Mouse (Mus musculus) neural tube, embryonic 11.5 days (tissue): ENCODE results near the gene Nol3. TPM values are rescaled to one million over a fixed set of nuclear protein-coding genes. Genes with fewer than 3 reads are reported as not detected.

Experiments used
- ATAC-seq: fragments of 200-750 bp; cut with Nextera tagmentation; 2 replicates; pipeline ENCODE4 v1.8.0; 2017; ENCODE audit warnings: moderate number of reproducible peaks, mild to moderate bottlenecking, moderate TSS enrichment, moderate library complexity; ENCODE audit not compliant: insufficient read depth, low FRiP score, low TSS enrichment
- DNase-seq: peaks from one replicate; pipeline ENCODE4 v3.0.0-alpha.2; 2015; ENCODE audit warnings: low spot score
- H3K27ac ChIP-seq: fragments of 300-500 bp; sonication (generic); 2 replicates; pipeline ENCODE4 v1.5.1; 2014; ENCODE audit warnings: low read depth, mild to moderate bottlenecking, low read length
- H3K27me3 ChIP-seq: fragments of 300-500 bp; sonication (generic); 2 replicates; pipeline ENCODE4 v1.6.1; 2014; ENCODE audit warnings: mild to moderate bottlenecking, low read length, mixed read lengths; ENCODE audit not compliant: control insufficient read depth, insufficient read depth
- H3K36me3 ChIP-seq: fragments of 300-500 bp; sonication (generic); 2 replicates; pipeline ENCODE4 v1.6.1; 2014; ENCODE audit warnings: mild to moderate bottlenecking, low read length, moderate library complexity, mixed read lengths; ENCODE audit not compliant: control insufficient read depth, insufficient read depth
- H3K4me1 ChIP-seq: fragments of 300-500 bp; sonication (generic); 2 replicates; pipeline ENCODE4 v1.6.1; 2014; ENCODE audit warnings: low read length, mixed read lengths; ENCODE audit not compliant: control insufficient read depth, insufficient read depth
- H3K4me2 ChIP-seq: fragments of 300-500 bp; sonication (generic); 2 replicates; pipeline ENCODE4 v1.6.1; 2014; ENCODE audit warnings: low read depth, mild to moderate bottlenecking, moderate library complexity
- H3K4me3 ChIP-seq: fragments of 300-500 bp; sonication (generic); 2 replicates; pipeline ENCODE4 v1.5.1; 2014; ENCODE audit warnings: low read depth, low read length
- H3K9ac ChIP-seq: fragments of 300-500 bp; sonication (generic); 2 replicates; pipeline ENCODE4 v1.6.1; 2014; ENCODE audit warnings: mild to moderate bottlenecking, low read length
- H3K9me3 ChIP-seq: fragments of 300-500 bp; sonication (generic); 2 replicates; pipeline ENCODE4 v1.6.1; 2016; ENCODE audit warnings: low read length; ENCODE audit not compliant: control insufficient read depth
- WGBS: fragments of 180-500 bp; shearing (Covaris S2); extraction: QIAGEN DNeasy Blood & Tissue Kit; methylation state at CpG from one replicate; pipeline ENCODE4 v1.1.7; 2014; 5-methylcytosine and 5-hydroxymethylcytosine counted together
- polyA plus RNA-seq: library from polyadenylated mRNA; unstranded; fragments of >200 nt; fragmentation: Nextera tagmentation; extraction: Ambion mirVana; gene quantifications from 2 replicates; pipeline ENCODE4 v1.2.1, GENCODE M21; 2014

Gene Nol3
- polyA plus RNA-seq, 1 experiment from 2014 or later: 3.5 TPM

DNA sequence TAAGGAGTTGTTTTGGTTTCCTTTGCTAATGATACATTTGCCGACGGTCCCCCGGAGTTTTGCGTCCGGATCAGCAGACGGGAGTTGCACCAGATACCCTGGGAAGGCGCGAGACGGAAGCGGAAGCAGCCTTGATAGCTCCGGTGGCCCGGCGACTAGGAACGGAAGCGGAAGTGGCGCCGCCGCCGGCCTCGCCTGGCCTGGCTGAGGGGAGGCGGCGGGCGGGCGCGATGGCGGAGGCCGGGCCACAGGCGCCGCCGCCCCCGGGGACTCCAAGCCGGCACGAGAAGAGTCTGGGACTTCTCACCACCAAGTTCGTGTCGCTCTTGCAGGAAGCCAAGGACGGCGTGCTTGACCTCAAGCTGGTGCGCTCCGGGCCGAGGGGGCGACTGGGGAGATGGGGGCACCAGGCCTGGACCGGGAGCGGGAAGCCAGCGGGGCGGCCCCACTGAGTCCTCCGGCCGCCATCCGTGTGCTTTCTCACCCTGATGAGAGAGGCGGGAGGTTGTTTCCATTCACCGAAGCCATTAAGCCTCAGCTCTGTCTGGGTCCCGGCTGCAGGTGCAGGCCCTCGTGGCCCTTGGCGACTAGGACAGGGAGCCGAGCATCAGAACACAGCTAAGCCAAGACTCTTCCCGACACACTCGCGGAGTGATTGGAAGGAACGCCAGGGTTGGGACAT is 21.7 kb downstream of the Nol3 start, which contains the start of gene E2f4:
E2f4 (plus strand) TSS at position 153 of the 682 bp plus-strand sequence.
- peak; percentile 92 for DNase-seq
- H3K4me1 ChIP-seq: peaks cover 9% of the 10 kb centered on the region
- H3K9ac ChIP-seq: peak within 1 kb of the TSS; percentile 88
- WGBS: under 1% methylated on average over 58 of the region's 58 CpGs
- H3K4me2 ChIP-seq: peak within 1 kb of the TSS; percentile 97
- ATAC-seq: peak; percentile 86
- no peaks in the 10 kb centered on the region for H3K9me3 ChIP-seq
- peaks cover 9% of the 10 kb centered on the region for H3K36me3 ChIP-seq
- 0 out of 2 replicates have a peak within 1 kb of the TSS, but pooled peaks have one; percentile 21 for H3K27ac ChIP-seq
- H3K4me3 ChIP-seq: peak within 1 kb of the TSS; percentile 97
- H3K27me3 ChIP-seq: no peaks in the 10 kb centered on the region

DNA sequence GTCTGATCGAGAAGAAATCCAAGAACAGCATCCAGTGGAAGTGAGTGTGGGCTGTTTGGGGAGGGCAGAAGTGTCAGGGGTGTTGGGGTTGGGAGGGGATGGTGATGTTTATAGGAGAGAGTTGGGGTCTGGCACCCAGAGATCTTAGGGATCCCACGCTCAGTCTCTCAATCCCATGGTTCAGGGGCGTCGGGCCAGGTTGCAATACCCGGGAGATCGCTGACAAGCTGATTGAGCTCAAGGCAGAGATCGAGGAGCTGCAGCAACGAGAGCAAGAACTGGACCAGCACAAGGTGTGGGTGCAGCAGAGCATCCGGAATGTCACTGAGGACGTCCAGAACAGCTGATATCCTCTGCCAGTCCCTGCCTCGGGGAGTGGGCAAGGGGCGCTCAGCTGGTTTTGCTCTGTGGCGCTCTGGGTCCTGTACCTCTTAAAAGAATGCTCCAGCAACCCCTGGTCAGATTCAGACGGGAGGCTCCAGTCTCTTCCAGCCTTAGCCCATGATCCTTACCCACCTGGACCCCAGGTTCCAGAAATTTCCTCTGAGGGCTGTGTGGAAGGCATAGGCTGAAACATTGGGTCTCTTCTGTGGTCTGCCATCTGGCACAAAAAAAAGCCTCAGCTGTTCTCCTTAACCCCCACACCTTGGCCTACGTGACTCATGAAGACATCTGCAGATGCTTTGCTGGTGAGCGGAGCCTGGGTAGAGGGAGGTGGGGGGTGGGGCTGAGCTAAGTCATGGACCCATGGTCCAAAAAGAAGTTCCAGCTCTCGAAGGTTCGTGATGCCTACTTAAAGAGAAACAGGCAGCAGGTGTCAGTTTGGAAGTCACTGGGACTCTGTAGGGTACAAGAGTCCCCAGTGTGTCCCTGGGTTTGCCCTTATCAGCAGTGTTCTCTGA is 22.7 kb downstream of the Nol3 start:
- peak overlapping the region; percentile 88 for H3K9ac ChIP-seq
- ATAC-seq (no peak), DNase-seq (no peak)
- peaks cover 9% of the 10 kb centered on the region for H3K4me1 ChIP-seq
- peaks cover 11% of the 10 kb centered on the region for H3K36me3 ChIP-seq
- no peak overlapping the region for H3K27ac ChIP-seq
- H3K27me3 ChIP-seq: no peaks in the 10 kb centered on the region
- no peaks in the 10 kb centered on the region for H3K9me3 ChIP-seq
- peak overlapping the region; percentile 97 for H3K4me3 ChIP-seq
- WGBS: 61% methylated on average over 18 of the region's 18 CpGs
- H3K4me2 ChIP-seq: peak overlapping the region; percentile 97

DNA sequence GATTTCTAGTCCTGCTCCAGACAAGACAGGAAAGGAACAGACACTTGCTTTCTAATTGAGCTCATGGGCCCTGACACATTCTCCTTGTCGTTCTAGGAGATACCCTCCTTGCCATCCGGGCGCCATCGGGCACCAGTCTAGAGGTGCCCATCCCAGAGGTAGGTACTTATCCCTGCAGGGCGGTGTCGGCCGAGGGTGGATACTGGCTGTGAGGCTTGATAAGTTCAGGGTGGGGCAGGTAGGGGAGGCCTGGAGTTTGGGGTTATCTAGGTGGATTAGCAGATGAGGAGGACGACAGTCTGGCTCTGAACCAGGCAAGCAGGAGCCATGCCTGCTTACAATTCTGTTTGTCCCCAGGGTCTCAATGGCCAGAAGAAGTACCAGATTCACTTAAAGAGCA is 24.0 kb downstream of the Nol3 start:
- peaks cover 11% of the 10 kb centered on the region for H3K36me3 ChIP-seq
- DNase-seq: no peak
- no peak for ATAC-seq
- no peaks in the 10 kb centered on the region for H3K27me3 ChIP-seq
- peaks cover 9% of the 10 kb centered on the region for H3K4me1 ChIP-seq
- H3K4me3 ChIP-seq: no peak overlapping the region
- no peak overlapping the region for H3K27ac ChIP-seq
- H3K9me3 ChIP-seq: no peaks in the 10 kb centered on the region
- no peak overlapping the region for H3K4me2 ChIP-seq
- 94% methylated on average over 8 of the region's 8 CpGs for WGBS
- H3K9ac ChIP-seq: no peak overlapping the region

DNA sequence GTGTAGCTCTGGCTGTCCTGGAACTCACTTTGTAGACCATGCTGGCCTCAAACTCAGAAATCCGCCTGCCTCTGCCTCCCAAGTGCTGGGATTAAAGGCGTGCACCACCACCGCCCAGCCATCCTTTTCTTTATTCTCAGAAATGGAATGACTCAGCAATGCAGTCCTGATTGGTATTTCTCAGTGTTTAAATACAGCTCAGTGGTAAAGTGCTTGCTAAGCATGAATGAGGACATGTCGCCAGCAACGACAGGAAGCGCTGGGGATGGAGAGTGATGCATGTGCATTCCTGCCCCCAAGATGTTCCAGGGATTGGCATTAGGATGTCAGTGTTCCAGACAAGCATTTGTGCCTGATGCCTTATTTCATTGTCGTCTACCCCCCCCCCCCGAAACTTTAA is 27.5 kb downstream of the Nol3 start:
- ATAC-seq (no peak), DNase-seq (no peak)
- H3K4me1 ChIP-seq: peaks cover 14% of the 10 kb centered on the region
- H3K9me3 ChIP-seq: no peaks in the 10 kb centered on the region
- no peaks in the 10 kb centered on the region for H3K27me3 ChIP-seq
- H3K27ac ChIP-seq: no peak overlapping the region
- H3K4me2 ChIP-seq: no peak overlapping the region
- WGBS: 89% methylated on average over 8 of the region's 8 CpGs
- H3K4me3 ChIP-seq: no peak overlapping the region
- no peak overlapping the region for H3K9ac ChIP-seq
- peaks cover 14% of the 10 kb centered on the region for H3K36me3 ChIP-seq

DNA sequence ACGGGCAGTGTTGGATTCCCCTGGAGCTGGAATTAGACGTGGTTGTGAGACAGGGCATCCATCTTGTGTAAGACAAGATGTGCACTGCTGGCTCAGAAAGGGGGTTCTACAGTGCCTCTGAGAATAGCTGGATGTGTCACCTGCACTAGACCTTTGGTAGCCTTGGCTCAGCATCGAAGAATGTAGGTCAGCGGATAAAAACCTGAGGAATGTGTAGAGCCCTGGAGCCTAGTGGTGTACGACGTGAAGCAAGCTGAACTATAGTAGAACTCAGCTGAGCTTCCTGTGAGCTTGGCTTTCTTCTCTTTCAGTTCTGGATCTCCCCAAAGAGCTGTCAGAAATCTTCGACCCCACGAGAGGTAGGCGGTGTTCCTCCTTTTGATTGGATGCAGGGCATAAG is 27.9 kb downstream of the Nol3 start:
- H3K4me3 ChIP-seq: no peak overlapping the region
- WGBS: 89% methylated on average over 8 of the region's 9 CpGs
- no peak overlapping the region for H3K4me2 ChIP-seq
- ATAC-seq (no peak), DNase-seq (no peak)
- H3K4me1 ChIP-seq: peaks cover 9% of the 10 kb centered on the region
- H3K27ac ChIP-seq: no peak overlapping the region
- H3K9ac ChIP-seq: no peak overlapping the region
- no peaks in the 10 kb centered on the region for H3K27me3 ChIP-seq
- H3K9me3 ChIP-seq: no peaks in the 10 kb centered on the region
- peaks cover 17% of the 10 kb centered on the region for H3K36me3 ChIP-seq

DNA sequence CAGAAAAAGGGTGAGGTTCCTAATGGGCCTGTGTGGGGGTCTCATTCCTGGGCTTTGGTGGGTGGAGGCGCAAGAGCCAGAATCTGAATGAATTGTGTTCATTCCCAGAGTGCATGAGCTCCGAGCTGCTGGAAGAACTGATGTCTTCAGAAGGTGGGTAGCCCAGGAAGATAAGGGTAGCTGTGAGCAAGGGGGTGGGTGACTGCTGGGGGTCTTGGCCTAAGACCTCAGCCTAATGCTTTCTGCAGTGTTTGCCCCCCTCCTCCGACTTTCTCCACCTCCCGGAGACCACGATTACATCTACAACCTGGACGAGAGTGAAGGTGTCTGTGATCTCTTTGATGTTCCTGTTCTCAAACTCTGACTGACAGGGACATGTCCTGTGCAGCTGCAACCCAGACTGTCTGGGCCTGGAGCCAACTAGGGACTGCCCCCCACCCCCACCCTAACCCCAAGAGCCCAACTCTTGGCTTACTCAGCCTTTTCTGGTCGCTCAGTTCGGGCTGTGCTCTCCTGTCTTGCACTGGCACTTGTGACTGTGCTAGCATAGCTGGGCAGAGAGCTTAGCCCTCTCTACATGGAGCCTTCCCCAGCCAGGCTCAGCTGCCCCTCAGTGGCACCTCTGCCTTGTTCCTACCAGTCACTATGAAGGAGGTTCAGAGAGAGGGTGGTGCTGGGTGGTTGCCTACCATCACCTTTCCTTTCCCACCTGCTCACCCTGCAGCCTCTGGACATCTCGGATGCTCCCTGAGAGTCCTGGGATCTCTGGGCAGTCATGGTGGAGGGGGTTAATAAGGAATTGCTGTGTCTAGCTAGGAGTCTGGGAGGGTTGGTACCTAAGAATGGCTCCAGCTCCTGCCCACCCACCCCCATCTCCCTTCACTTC is 28.6 kb downstream of the Nol3 start:
- Histone ChIP-seq H3K9ac (no peak overlapping the region), H3K27ac (no peak overlapping the region), H3K4me1 (peaks cover 8% of the 10 kb centered on the region; the same call in 1 of the 2 replicates), H3K36me3 (peaks cover 20% of the 10 kb centered on the region), H3K4me3 (no peak overlapping the region), H3K9me3 (no peaks in the 10 kb centered on the region), H3K27me3 (no peaks in the 10 kb centered on the region), H3K4me2 (no peak overlapping the region)
- 0 out of 2 replicates have a peak, but pooled peaks have one; percentile 6 for ATAC-seq
- 86% methylated on average over 9 of the region's 9 CpGs for WGBS
- no peak for DNase-seq

DNA sequence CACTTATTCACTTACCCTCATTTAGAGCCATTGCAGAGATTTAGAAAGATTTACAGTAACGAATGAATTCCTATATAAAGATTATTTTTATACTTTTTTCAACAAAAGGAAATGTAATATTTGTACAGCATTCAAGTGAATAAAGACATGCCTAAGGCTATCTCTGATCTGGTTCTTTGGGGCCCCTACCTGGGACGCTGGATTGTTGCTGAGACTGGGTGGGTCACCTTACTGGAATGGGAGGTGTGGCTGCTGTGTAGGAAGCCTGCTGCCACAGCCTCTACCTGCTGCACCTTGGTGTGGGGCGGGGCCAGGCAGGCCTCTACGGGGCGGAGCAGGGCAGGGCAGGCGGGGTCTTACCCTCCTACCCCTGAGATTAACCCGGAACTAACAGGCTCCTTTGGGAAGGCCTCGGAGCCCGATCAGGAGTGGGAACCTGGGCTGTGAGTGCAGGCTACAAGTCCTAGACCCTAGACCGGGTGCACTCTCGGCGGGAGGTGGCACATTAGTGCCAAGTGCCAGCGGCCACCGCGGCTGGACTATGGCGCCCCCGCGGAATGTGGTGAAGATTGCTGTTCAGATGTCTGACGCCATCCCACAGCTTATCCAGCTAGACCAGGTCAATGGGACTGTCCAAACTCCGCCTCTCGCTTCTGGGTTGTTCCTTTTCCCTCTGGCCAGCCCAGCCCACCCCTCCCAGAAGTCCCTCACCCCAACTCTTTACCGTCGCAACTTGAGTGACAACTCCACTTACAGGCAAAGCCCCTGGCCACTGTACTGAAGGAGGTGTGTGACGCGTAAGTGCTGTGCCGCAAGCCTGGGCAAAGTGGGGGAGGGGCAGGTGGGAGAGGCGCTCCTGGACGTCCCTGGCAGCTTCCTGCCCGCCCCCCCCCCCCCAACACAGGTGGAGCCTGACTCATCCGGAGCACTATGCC is 29.5 kb downstream of the Nol3 start, which contains the start of gene Elmo3:
Elmo3 (plus strand) TSS at position 391 of the 935 bp plus-strand sequence.
- Histone ChIP-seq H3K36me3 (peaks cover 17% of the 10 kb centered on the region), H3K27ac (no peak within 1 kb of the TSS), H3K9me3 (no peaks in the 10 kb centered on the region), H3K9ac (peak within 1 kb of the TSS; percentile 39; the same call in 1 of the 2 replicates), H3K27me3 (no peaks in the 10 kb centered on the region), H3K4me2 (peak within 1 kb of the TSS; percentile 32), H3K4me3 (peak within 1 kb of the TSS; percentile 8; the same call in 1 of the 2 replicates), H3K4me1 (peaks cover 8% of the 10 kb centered on the region; the same call in 1 of the 2 replicates)
- WGBS: 6% methylated on average over 28 of the region's 30 CpGs
- DNase-seq (peak; percentile 44), ATAC-seq (peak; percentile 53)
